In genomic region chr16:7146454-7146853, GRCm38 (mm10) we compare ENCODE assay signal across 12 mouse cellular contexts.
DNase-seq lines count a peak whose midpoint lies in the region; ATAC-seq lines count a peak whose summit lies in the region.
"Had no signal": no experiment of that assay in that cellular context is flagged by ENCODE, and none has a peak within 500 bp of the region (broad histone marks: within the 10 kb centered on the region; RNA-seq: fewer than 3 reads in every experiment).

No protein-coding gene starts in this region.

- 9% methylated on average over 6 of the region's 6 CpGs for WGBS in hindbrain, embryonic 14.5 days
- 9% methylated on average over 6 of the region's 6 CpGs for WGBS in midbrain, embryonic 14.5 days

- peak overlapping the region; percentile 81 for H3K27ac ChIP-seq in hindbrain, embryonic 14.5 days
- peak overlapping the region; percentile 64 for H3K27ac ChIP-seq in midbrain, embryonic 14.5 days (replicated peaks; ENCODE audit: low read depth, low read length)
- H3K27ac ChIP-seq: lung, embryonic 15.5 days had no signal

- H3K27me3 ChIP-seq in hindbrain, embryonic 14.5 days (ENCODE audit: control insufficient read depth, insufficient read depth, low read length): no peaks in the 10 kb centered on the region
- H3K27me3 ChIP-seq in midbrain, embryonic 14.5 days (ENCODE audit: control insufficient read depth, insufficient read depth, low read length): no peaks in the 10 kb centered on the region
- H3K27me3 ChIP-seq: heart, embryonic 12.5 days; lung, embryonic 15.5 days had no signal

- peaks cover 56% of the 10 kb centered on the region for H3K4me1 ChIP-seq in hindbrain, embryonic 14.5 days (replicated peaks; ENCODE audit: control insufficient read depth, insufficient read depth, low read length)
- peaks cover 49% of the 10 kb centered on the region for H3K4me1 ChIP-seq in midbrain, embryonic 14.5 days (ENCODE audit: control insufficient read depth, insufficient read depth, low read length)

- no peaks in the 10 kb centered on the region for H3K9me3 ChIP-seq in hindbrain, embryonic 14.5 days (ENCODE audit: control insufficient read depth, low read length)
- no peaks in the 10 kb centered on the region for H3K9me3 ChIP-seq in midbrain, embryonic 14.5 days (ENCODE audit: control insufficient read depth, low read length)
- H3K9me3 ChIP-seq: heart, embryonic 12.5 days; lung, embryonic 15.5 days had no signal

- peak overlapping the region; percentile 34; the same call in 1 of the 2 replicates for H3K9ac ChIP-seq in hindbrain, embryonic 14.5 days
- H3K9ac ChIP-seq in midbrain, embryonic 14.5 days (replicated peaks; ENCODE audit: low read length): peak overlapping the region; percentile 40; the same call in 1 of the 2 replicates
- H3K9ac ChIP-seq: heart, embryonic 12.5 days; lung, embryonic 15.5 days had no signal

- H3K36me3 ChIP-seq in hindbrain, embryonic 14.5 days (replicated peaks; ENCODE audit: control insufficient read depth, insufficient read depth): no peaks in the 10 kb centered on the region
- H3K36me3 ChIP-seq in midbrain, embryonic 14.5 days (ENCODE audit: control insufficient read depth, insufficient read depth, low read length): no peaks in the 10 kb centered on the region
- H3K36me3 ChIP-seq: heart, embryonic 12.5 days; lung, embryonic 15.5 days had no signal

- peak; percentile 70 for ATAC-seq in hindbrain, embryonic 14.5 days (ENCODE audit: low FRiP score)
- ATAC-seq in midbrain, embryonic 14.5 days (ENCODE audit: low FRiP score, low TSS enrichment): peak; percentile 48; the same call in 1 of the 2 replicates

- no peak overlapping the region for H3K4me3 ChIP-seq in hindbrain, embryonic 14.5 days (replicated peaks; ENCODE audit: low read length)
- H3K4me3 ChIP-seq in midbrain, embryonic 14.5 days (replicated peaks; ENCODE audit: low read depth, low read length): no peak overlapping the region
- H3K4me3 ChIP-seq: heart, embryonic 12.5 days; lung, embryonic 15.5 days; myocyte had no signal

- no peak overlapping the region for H3K4me2 ChIP-seq in hindbrain, embryonic 14.5 days (replicated peaks)
- H3K4me2 ChIP-seq in midbrain, embryonic 14.5 days (ENCODE audit: low read length): no peak overlapping the region
- H3K4me2 ChIP-seq: heart, embryonic 12.5 days; lung, embryonic 15.5 days had no signal

- peak; percentile 48 for DNase-seq in R1 (ENCODE audit: low read depth, low spot score)
- DNase-seq in embryo, embryonic 11 days: peak; percentile 40
- DNase-seq in hindbrain, embryonic 14.5 days (ENCODE audit: low spot score): peak; percentile 50
- DNase-seq in midbrain, embryonic 14.5 days: peak; percentile 56
- no peak for DNase-seq in heart, adult 11 months
- DNase-seq in lung, postnatal 14 days: no peak
- DNase-seq in ovary, postnatal 14 days (ENCODE audit: low spot score): no peak
- no peak for DNase-seq in ovary, adult 18-20 months (ENCODE audit: low spot score)
- DNase-seq: cerebellum, adult 8-10 months had no signal

Comparison
In these comparisons a context has a peak if more than half of its experiments do, and no peak if none do; other contexts are left out.
1. DNase-seq: peak in R1 (single experiment), embryo, embryonic 11 days (single experiment), hindbrain, embryonic 14.5 days (single experiment) and midbrain, embryonic 14.5 days (single experiment); none in heart, adult 11 months (single experiment), lung, postnatal 14 days (single experiment), ovary, postnatal 14 days (single experiment) and ovary, adult 18-20 months (single experiment).